Mouse (Mus musculus) cerebellum, adult 2 months (tissue): ENCODE measurements around the gene Armc2.

ENCODE experiments used
- CTCF ChIP-seq: fragments of 200-500 bp; IDR thresholded peaks from 2 replicates; pipeline ENCODE4 v1.5.1; 2011; ENCODE audit warnings: low read depth, mild to moderate bottlenecking, control low read depth, low read length, moderate library complexity, borderline replicate concordance; ENCODE audit not compliant: insufficient read depth
- POLR2A ChIP-seq: fragments of 200-500 bp; IDR thresholded peaks from 2 replicates; pipeline ENCODE4 v1.6.1; 2011; ENCODE audit warnings: low read length, control low read depth, borderline replicate concordance; ENCODE audit not compliant: insufficient read depth

GRCm38 (mm10) chr10:41936100-41936499 lies 82.1 kb downstream of the Armc2 start:
- TF ChIP-seq POLR2A = no peak
- TF ChIP-seq CTCF = no peak
